Mouse (Mus musculus) R1 (cell line): ENCODE measurements around the gene 4930579G24Rik.

Source experiments
- DNase-seq: peaks from one replicate; pipeline ENCODE4 v3.0.0-alpha.2; 2018; ENCODE audit warnings: low read depth, low spot score

4930579G24Rik gene

DNA sequence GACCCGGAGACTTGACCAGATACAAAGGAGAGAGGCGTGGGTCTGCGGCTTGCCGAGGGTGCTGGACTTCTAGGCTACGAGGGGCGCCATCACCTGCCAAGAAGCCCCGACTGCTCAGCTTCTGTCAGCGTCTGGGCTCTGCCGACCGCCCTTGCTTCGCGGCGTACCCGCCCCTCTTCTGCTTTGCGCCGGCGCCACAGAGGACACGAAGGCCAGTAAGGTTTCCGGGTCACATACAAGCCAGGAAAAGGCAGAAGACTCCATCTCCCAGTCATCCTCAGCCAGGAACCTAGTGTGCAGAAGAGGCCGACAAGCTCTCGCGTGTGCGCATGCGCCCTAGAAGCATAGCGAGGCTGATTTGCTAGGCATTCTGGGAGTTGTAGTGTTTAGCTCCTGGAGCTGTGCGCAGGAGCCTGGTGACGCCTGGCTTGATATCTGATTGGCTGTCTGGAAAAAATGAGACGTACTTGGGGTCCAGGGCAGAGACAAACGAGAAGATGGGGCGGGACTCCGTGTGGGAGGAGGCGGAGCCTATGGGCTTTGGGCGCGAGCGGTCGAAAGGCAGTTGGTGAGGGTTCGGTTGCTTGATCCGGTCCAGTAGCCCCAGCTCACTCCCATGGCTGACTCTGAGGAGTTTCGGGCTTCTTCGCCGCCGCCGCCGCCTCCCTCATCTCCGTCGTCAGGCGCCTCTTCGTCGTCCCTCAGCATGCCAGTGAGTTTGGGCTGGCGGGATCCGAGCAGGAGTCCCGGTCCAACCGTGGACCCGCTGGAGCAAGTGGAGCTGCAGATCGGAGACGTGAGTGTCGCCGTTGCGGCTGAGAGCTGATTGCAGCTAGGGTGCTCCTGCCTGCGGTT, at the start of gene 4930579G24Rik:
Gene 4930579G24Rik (plus strand): TSS at position 519 of the 855 bp plus-strand sequence.
- DNase-seq: peak; percentile 100

DNA sequence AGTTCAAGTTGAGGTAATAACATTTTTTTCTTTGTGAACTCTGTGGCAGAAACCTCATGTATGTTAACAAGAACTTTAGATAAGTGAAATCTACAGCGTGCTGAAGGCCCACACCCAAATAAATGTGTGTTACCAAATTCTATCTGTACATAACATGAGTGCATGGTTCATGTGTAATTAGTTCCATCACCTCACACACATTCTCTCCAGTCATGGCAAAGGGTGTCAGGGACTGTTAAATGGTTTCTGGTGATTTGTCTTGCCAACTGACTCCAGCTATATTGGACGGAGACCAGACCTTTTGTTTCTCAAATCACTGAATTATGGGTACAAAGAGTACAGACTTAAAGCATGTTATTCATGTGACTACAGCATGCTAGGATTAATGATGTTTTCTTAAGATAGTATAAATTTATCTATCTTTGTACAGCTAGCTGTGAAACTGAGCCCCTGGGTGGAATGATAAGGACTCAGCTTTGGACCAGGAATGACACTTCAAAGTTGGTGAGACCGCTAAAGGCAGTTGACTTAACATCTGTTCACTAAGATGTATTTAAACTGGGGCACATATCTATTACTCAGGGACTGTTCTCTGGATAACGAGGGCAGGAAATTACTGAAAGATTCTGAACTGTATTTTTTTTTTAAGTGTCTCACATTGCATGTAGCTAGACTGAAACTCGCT, 48.8 kb upstream of the 4930579G24Rik start:
- DNase-seq: no peak

DNA sequence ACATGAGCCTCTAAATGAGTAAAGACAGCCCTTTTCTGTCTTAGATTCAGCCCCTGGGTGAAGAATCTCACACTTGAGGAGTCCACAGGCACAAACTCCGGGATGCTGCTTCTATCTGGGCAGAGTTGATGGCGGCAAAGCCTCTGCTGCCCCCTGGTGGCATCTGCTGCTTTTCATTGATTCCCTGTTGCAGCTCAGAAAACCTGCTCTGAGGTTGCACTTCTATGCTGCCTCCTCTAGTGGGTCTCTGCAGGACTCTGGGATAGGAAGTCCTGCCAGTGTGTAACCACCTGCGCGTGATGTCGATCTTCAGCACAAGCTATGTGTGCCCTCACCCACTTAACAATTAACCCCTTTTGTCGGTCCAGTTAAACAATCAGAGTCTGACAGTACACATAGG, 42.1 kb upstream of the 4930579G24Rik start:
- peak; percentile 94 for DNase-seq

DNA sequence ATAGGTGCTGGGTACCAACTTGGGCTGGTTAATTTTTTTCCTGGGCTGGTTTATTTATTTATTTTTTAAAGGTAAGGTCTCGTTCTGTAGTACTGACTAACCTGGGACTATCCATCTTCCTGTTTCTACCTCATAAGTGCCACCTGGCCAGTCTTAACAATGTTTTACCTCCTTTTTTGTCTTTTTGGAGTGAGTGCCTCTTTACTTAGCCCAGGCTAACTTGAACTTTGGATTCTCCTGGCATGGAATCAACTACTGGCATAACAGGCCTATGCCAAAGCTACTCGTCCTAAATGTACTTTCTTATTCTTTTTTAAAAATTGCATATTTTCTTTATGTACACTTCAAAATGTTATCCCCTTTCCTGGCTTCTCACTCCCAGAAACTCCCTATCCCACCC, 39.2 kb upstream of the 4930579G24Rik start:
- DNase-seq: no peak

DNA sequence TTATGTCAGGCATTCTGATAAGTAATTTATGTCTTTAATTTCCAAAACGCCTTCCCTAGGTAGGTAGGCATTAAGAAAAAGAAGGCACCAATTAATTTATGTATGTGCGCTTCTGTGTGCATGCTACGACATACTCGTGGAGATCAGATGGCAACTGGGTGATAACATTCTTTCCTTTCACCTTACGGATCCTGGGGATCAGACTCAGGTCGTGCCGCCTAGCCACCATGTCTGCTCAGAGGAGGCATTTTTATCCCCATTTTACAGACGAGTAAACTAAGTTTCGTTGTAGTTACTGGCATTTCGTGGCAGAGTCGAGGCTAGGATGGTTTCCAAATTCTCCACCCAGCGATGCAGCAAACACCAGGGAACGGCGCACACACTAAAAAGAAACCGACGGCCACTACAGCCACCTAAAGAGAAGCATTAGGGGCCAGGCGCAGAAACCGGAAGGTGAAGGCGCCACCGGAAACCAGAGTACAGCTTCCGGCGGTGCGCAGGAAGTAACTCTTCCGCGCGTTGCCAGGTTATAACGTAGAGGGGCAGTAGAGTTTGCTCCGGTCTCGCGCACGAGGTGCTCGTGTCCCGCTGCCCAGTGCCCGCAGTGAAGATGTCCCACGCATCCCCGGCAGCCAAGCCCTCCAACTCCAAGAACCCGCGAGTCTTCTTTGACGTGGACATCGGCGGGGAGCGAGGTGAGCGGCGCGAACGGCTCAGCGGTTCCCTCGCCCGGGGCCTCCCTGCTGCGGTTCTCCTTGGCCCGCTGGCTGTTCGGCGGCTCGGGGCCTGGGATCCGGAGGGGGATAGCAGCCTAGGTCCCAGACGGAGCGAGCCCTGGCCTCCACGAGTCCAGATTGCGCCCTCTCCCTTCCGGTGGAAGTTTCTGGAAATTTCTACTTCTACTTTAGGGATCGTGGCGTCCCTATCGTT, 37.8 kb upstream of the 4930579G24Rik start, which contains the start of gene Ppid:
Gene Ppid (plus strand): TSS at position 480 of the 930 bp plus-strand sequence.
- peak; percentile 91 for DNase-seq

DNA sequence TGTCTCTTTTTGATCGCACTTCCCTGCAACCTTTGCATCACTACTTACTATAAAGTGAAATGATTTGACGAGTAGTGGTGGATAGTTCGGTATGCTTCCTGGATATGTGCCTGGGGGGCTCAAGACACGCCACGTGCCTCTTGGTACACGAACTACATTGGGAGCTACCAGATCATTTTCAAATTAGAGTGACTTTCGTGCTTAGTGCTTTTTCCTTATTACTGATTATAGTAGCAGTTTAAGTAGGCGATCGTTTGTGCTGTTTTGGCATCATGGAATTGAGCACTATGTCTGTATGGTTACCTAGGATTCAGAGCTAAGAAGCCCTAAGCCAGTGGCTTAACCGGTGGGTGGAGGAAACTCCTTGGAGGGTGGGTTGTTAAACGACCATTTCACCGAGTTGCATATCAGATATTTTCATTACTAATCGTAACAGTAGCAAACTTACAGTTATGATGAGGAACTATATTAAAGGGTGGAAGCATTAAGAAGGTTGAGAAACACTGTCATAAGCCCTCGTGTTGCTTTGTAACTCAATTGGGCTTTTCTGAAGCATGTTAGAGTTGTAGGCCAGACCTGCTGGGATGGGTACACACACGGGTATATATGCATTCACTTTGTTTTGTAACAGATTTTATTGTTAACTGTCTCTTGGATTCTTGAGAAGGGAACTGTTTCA, 36.9 kb upstream of the 4930579G24Rik start:
- no peak for DNase-seq

DNA sequence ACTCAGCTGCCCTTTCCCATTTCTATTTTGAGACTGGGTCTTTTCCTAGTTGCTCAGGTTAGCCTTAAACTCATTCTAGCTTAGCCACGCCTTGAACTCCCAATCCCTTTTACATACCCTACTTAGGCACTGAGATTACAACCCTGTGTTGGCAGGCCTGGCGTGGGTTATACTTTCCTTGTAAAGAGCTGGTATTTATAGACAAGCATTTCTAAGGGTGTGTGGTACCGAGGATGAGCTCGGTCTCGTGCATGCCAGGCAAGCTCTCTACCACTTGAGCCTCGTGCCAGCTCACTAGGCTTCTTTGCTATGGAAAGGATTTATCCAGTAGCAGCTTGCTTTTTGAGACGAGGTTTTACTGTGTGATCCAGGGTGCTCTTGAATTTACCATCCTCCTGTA, 33.4 kb upstream of the 4930579G24Rik start:
- no peak for DNase-seq

DNA sequence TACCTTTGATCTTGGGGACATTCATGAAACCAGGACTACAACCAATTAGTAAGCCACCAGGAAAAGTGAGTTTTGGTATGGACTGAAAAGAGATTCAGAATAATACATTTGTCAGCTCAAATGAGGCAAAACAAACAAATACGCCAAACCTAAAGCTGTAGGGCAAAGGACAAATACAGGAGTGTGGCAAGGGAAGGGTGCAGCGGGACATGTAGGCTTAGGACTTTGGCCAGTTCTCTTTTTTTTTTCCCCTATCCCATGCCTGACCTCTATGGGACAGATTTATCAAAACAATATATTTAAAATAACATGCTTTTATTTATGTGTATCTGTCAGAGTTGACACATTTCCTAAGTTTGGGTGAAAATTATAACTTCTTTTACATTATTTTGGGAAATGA, 19.0 kb upstream of the 4930579G24Rik start:
- DNase-seq: no peak

DNA sequence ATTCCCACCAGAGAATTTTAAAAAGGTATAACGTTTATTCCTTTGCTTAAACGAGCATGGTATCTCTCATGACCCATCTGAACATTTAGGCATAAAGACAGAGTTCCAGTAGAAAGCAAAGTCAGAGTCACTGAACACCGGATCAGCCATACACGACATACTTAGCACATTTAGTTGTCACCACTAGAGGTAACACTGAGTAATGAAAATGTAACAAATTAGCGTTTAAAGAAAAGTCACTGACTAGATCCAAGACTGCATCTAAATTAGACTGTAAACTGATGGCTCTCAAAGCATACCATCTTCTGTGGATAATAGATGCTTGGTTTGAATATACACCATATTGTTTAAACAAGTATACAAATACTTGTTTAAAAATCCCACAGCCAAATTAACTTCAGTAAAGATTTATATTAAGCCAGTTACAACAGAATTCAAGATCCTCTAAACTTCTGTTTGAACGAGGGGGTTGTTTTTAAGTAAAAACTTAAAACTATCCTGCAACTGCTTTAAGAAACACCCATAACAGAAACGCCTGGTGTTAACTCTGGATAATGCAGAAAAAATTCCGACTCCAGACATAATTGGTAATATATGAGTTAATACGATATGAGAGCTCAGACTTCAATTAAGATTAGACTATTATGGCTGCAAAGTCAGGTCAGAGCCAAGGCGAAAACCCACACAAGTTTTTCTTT, 1.2 kb upstream of the 4930579G24Rik start:
- DNase-seq: peak; percentile 9

DNA sequence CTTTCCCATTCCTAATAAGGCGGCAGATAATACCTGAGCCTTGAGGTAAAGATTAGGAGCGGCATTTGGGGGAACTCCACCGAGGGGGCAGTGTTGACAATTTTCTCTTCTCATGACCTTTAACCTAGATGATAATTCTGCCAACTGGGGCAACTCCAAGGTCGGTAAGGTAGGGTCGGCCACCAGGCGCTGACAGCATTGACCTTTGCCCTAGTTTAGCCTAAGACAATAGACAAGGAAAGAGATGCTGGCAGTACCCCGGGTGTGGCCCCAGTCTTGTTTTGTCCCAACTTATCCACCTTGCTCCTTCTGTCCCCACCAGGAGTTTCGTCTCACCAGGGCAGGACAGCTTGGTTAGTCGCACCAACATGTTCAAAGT, 708 bp upstream of the 4930579G24Rik start:
- no peak for DNase-seq

DNA sequence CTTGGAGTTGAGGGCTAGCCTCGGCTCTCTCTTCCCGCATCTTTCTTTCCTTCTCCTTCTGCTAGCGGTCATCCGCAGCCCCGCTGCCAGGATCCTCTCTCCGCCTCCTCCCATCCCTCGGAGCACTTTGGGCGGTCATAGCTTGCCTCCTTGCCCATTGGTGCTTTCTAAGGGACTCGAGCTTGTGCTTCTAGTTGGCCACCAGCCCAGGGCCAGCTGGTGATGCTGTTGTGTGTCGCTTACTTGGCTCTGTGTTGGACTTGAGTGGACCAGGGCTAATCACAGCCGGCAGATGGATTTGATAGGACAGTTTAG, 494 bp downstream of the 4930579G24Rik start, which contains the start of gene Etfdh:
Gene Etfdh (minus strand): TSS at position 85 of the 315 bp plus-strand sequence.
- peak; percentile 75 for DNase-seq

DNA sequence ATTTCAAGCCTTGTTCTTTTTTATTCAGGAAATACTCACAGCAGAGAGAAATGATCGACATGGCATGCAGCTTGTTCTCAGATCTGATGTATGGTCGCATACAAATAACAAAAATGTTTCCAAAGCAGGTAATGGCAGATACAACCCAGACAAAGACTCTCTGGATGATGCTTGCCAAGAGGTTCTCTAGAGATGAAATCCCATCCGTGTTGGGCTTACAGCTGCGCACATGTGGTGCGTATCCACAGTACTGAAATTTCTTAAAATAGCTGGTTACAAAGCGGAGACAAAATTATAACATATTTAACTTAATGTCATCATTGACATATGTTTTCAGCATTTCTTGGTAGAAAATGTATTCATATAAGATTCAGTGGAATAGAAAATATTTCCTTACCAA, 23.2 kb downstream of the 4930579G24Rik start:
- no peak for DNase-seq

DNA sequence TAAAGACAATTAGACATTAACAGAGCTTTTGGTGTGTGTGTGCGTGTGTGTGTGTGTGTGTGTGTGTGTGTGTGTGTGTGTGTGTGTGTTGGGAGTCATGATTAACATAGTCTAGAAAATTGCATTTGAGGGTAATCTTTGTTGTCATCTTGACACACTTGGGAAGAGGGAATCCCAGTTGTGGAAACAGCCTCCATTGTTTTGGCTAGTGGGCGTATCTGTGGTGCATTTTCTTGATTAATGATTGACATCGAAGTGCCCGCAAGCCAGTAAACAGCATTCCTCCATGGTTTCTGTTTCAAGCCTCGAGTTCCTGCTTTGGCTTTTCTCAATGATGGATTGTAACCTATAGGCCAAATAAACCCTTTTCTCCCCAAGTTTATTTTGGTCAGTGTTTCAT, 27.8 kb downstream of the 4930579G24Rik start:
- no peak for DNase-seq

DNA sequence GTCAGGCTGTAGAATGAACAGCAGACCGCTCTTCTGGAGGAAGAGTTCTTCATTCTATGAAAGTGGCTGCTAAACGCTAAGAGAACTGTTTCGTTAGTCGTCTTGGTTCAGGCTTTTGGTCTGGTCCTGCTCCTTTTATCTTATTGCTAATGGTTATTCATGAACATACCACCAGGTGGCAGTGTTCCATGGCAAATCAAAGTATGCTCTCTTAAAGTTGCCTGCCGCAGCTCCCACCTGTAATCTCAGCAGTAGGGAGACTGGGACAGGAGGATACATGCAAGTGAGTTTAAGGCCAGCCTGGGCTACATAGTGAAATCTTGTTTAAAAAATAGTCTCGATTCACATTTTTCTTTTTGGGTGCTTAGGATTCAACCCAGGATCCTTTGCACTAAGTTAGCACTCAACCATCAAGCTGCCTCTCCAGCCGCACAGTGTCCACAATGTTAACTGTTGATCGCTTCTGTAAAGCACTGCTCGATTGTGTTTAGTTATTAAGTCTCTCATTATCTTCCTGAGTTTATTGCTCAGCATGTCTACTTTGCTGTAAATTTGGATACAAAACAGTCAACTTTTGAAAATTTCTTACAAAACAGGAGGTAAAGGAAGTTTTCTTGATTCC, 36.0 kb downstream of the 4930579G24Rik start:
- peak; percentile 75 for DNase-seq

DNA sequence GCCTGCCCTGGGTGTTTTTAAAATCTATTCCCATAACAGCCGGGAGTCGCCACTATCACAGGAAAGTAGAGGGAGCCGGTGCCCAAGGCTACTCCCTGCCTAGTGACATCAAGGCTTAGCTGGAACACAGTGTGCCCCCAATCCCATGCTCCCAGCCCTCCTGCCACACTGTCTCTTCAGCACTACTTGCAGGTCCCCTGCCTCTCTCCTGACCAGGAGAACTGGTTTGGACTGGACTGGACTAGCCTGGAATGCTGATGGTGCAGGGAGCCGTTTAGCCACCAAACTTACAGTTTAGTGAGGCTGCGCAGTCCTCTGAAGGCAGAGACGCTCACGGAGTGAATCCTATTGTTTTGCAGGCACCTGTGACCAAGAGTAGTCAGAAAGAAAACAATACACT, 41.7 kb downstream of the 4930579G24Rik start:
- peak; percentile 68 for DNase-seq

DNA sequence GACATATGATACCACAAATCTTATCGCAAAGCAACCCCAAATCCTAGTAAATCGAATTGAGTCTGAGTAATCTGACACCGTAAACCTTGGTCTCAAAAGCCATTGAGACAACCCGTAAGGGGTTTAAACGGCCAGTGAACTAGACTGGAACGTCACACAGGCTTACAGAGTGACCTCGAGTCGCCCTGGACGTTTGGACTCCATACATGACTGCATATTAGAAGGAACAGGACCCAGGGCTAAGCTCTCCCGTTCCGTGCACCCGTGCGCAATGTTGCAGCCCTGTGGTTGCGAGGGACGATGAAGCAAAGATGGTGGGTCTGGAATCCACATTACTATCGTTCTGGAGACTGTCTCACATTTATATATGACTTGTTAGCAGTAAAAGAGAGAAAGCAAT, 43.3 kb downstream of the 4930579G24Rik start:
- no peak for DNase-seq

DNA sequence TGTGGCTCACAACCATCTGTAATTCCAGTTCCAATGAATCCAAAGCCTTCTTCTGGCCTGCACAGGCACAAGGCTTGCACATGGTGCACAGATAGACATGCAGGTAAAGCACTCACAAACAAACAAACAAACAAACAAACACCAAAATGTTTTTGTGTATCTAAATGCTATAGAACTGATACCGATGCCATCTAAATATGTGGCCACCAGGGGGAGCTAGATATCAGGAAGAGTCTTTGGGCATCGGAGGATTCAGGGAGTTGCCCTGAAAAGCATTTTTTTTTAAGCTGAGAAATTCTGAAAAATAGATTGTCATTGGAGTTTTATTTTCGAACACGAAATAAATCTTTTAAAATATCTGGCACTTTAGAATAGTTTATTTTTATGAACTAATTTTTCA, 44.2 kb downstream of the 4930579G24Rik start:
- DNase-seq: peak; percentile 78

DNA sequence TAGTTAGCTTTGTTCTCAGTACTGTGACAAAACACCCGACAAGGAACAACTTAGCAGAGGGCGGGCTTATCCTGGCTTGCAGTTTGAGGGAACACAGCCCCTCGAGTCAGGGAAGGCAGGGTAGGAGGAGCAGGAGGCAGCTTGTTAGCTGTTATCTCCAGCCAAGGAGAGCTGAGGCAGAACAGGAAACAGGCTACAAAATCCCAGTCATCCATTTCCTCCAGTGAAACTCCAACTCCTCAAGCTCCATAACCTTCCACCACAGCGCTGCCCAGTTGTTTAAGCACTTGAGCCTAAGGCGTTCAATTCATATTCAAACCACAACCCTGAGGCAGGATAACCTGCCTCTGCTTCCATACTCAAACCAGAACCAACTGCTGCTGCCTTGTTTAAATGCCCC, 45.8 kb downstream of the 4930579G24Rik start:
- peak; percentile 67 for DNase-seq

DNA sequence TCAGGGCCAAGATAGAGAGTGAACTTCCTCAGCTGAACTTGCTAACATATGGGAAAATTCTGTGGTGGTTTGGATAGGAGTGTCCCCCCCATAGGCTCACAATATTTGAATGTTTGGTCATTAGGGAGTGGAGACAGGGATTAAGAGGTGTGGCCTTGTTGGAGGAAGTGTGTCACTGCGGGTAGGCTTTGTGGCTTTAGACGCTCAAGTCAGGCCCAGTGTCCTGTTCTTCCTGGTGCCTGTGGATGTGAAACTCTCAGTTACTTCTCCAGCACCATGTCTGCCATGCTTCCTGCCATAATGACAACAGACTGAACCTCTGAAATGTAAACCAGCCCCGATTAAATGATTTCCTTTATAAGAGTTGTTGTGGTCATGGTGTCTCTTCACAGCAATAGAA, 47.5 kb downstream of the 4930579G24Rik start:
- DNase-seq: no peak
